Mouse (Mus musculus) spleen, embryonic (tissue): ENCODE results near the gene Rad54l.

Source experiments
- CTCF ChIA-PET: fragments of 350-600 bp; sonication (Branson Sonifier 250); formaldehyde crosslinking; loops from one replicate; lab custom pipeline; 2022; lab: Charles Lee

The Rad54l gene

GRCm38 (mm10) chr4:116142269-116142668 lies 18.8 kb upstream of the Rad54l start:
- CTCF ChIA-PET = no interaction called here

- CTCF ChIA-PET = no interaction called here
Measured at GRCm38 (mm10) chr4:116141736-116142135, 18.2 kb upstream of the Rad54l start.

GRCm38 (mm10) chr4:116140801-116141574 lies 17.5 kb upstream of the Rad54l start:
- CTCF ChIA-PET = no interaction called here

- CTCF ChIA-PET = interaction anchor here (0.6 to 1.1 kb wide), 4 partner anchors 18 to 498 kb away, joined by 3 to 25 read pairs (median 7); no protein-coding TSS in a partner anchor
Measured at GRCm38 (mm10) chr4:116137421-116137996, 14.0 kb upstream of the Rad54l start.

- CTCF ChIA-PET = interaction anchor here (1.1 kb wide), 1 partner anchor 30 kb away, joined by 3 read pairs; no protein-coding TSS in a partner anchor
Measured at GRCm38 (mm10) chr4:116134990-116135389, 11.5 kb upstream of the Rad54l start.

- CTCF ChIA-PET = no interaction called here
Measured at GRCm38 (mm10) chr4:116133126-116133525, 9.6 kb upstream of the Rad54l start.

- CTCF ChIA-PET = no interaction called here
Measured at GRCm38 (mm10) chr4:116127956-116128355, 4.5 kb upstream of the Rad54l start.

- CTCF ChIA-PET = no interaction called here
Measured at GRCm38 (mm10) chr4:116125803-116126386, 2.4 kb upstream of the Rad54l start.

- CTCF ChIA-PET = no interaction called here
Measured at GRCm38 (mm10) chr4:116122762-116123161, 728 bp downstream of the Rad54l start.

GRCm38 (mm10) chr4:116111486-116111885 lies 12.0 kb downstream of the Rad54l start:
- CTCF ChIA-PET = no interaction called here

GRCm38 (mm10) chr4:116110695-116111094 lies 12.8 kb downstream of the Rad54l start:
- CTCF ChIA-PET = no interaction called here

- CTCF ChIA-PET = no interaction called here
Measured at GRCm38 (mm10) chr4:116105278-116105677, 18.2 kb downstream of the Rad54l start.

- CTCF ChIA-PET = interaction anchor here (0.6 kb wide), 1 partner anchor 29 kb away, joined by 3 read pairs; no protein-coding TSS in a partner anchor
Measured at GRCm38 (mm10) chr4:116100959-116101358, 22.5 kb downstream of the Rad54l start.

- CTCF ChIA-PET = no interaction called here
Measured at GRCm38 (mm10) chr4:116097211-116097610, 26.3 kb downstream of the Rad54l start.

GRCm38 (mm10) chr4:116096291-116096690 lies 27.2 kb downstream of the Rad54l start:
- CTCF ChIA-PET = no interaction called here

GRCm38 (mm10) chr4:116088510-116089249 lies 34.8 kb downstream of the Rad54l start:
- CTCF ChIA-PET = no interaction called here

- CTCF ChIA-PET = no interaction called here
Measured at GRCm38 (mm10) chr4:116077240-116078095, 46.0 kb downstream of the Rad54l start.

GRCm38 (mm10) chr4:116076369-116077231 lies 46.9 kb downstream of the Rad54l start:
- CTCF ChIA-PET = no interaction called here

GRCm38 (mm10) chr4:116075631-116076368 lies 47.7 kb downstream of the Rad54l start:
- CTCF ChIA-PET = no interaction called here
